Mouse (Mus musculus): ENCODE measurements at regions not wholly inside any gene's neighbourhood (a gene's known extent, or its start where the extent isn't known, plus 50 kb on each side); places are given as distances from the start of the nearest gene placed in this dataset.

- no peaks in the 10 kb centered on the region for H3K4me1 ChIP-seq (ENCODE audit: control insufficient read depth, insufficient read depth, low read length)
- WGBS: 67% methylated on average over 10 of the region's 10 CpGs
- DNase-seq: no peak
- H3K4me3 ChIP-seq (replicated peaks; ENCODE audit: extremely low read depth, low read depth, low read length): no peak overlapping the region
- TF ChIP-seq POLR2A (IDR thresholded peaks at IDR 0.05; ENCODE audit: borderline replicate concordance, extremely low read depth, low read depth, low read length): no peak
- no peak for TF ChIP-seq CTCF (IDR thresholded peaks at IDR 0.05; ENCODE audit: insufficient read depth, low read length)
Measured at GRCm38 (mm10) chr6:94881139-94881538, 181.2 kb upstream of the Lrig1 start.

GRCm38 (mm10) chr6:94875841-94876240 is 175.9 kb upstream of the Lrig1 start:
- no peak for DNase-seq

DNA sequence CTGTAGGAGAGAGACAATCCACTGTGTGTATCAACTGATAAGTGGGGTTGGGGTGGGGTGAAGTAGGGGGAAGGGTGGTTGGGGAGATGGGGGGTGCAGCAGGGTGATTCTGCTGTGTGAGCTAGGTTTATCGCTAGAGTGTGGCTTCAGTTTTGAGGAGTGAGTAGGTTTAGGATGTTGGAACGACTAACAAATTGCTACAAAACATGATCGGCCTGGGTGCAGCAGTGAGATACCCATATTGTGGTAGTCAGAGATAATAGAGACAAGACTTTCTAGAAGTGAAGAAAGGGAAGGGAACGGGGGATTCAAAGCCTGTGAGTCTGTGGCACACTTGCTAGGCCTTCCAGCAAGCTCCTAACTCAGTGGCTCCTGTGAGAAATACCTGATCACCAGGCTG is 175.1 kb upstream of the Lrig1 start:
- Histone ChIP-seq H3K4me3 (replicated peaks; ENCODE audit: extremely low read depth, low read depth, low read length) (no peak overlapping the region), H3K4me1 (ENCODE audit: control insufficient read depth, insufficient read depth, low read length) (no peaks in the 10 kb centered on the region)
- TF ChIP-seq POLR2A (IDR thresholded peaks at IDR 0.05; ENCODE audit: borderline replicate concordance, extremely low read depth, low read depth, low read length) (no peak), CTCF (IDR thresholded peaks at IDR 0.05; ENCODE audit: insufficient read depth, low read length) (no peak)
- WGBS: 84% methylated on average over 4 of the region's 4 CpGs
- no peak for DNase-seq

More at GRCm38 (mm10) chr6:94875841-94876240, 175.9 kb upstream of the Lrig1 start:
- 66% methylated on average over 5 of the region's 5 CpGs for WGBS
- no peaks in the 10 kb centered on the region for H3K4me1 ChIP-seq (ENCODE audit: control insufficient read depth, insufficient read depth, low read length)
- no peak for TF ChIP-seq CTCF (IDR thresholded peaks at IDR 0.05; ENCODE audit: insufficient read depth, low read length)
- no peak for TF ChIP-seq POLR2A (IDR thresholded peaks at IDR 0.05; ENCODE audit: borderline replicate concordance, extremely low read depth, low read depth, low read length)
- no peak overlapping the region for H3K4me3 ChIP-seq (replicated peaks; ENCODE audit: extremely low read depth, low read depth, low read length)

DNA sequence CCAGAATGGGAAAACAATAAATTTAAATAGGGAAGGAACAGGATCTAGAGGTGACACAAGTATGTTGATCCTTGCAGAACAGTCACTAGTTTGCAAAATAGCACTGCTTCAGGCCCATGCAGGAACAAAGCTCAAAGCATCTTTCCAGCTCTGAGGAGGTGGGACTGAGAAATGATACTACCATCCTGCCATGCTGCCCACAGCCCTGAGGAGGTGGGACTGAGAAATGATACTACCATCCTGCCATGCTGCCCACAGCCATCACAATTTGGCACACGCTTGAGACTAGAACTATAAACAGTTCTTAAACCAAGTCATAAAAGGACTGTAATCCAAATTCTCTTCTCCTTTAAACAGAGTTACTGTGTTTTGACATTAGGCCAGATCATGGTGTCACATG is 174.5 kb upstream of the Lrig1 start:
- no peak for TF ChIP-seq POLR2A (IDR thresholded peaks at IDR 0.05; ENCODE audit: borderline replicate concordance, extremely low read depth, low read depth, low read length)
- no peak for TF ChIP-seq CTCF (IDR thresholded peaks at IDR 0.05; ENCODE audit: insufficient read depth, low read length)
- 83% methylated on average over 1 of the region's 1 CpGs for WGBS

DNA sequence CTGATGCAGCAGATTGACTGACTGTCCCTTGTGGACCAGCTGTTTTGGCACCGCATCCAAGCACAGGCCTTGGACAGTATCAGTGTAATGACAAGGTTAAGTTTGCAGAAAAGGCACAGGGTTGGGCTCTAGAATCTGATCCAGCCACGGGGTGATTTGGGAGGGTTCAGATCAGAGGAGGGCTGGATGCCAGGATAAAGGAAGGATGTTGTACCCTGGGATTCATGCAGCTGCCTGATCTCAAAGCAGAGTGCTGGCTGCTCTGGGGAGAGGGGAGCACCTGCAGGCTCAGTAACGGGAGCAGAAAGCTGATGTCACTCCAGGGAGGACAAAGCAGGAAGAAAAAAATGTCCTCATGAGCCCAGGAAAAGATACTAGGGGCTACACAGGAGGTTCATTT is 168.0 kb upstream of the Lrig1 start:
- DNase-seq: no peak
- WGBS: 47% methylated on average over 3 of the region's 3 CpGs
- no peaks in the 10 kb centered on the region for H3K4me1 ChIP-seq (ENCODE audit: control insufficient read depth, insufficient read depth, low read length)
- TF ChIP-seq POLR2A (IDR thresholded peaks at IDR 0.05; ENCODE audit: borderline replicate concordance, extremely low read depth, low read depth, low read length) (no peak), CTCF (IDR thresholded peaks at IDR 0.05; ENCODE audit: insufficient read depth, low read length) (no peak)
- H3K4me3 ChIP-seq (replicated peaks; ENCODE audit: extremely low read depth, low read depth, low read length): no peak overlapping the region

More for the DNA sequence above, 174.5 kb upstream of the Lrig1 start:
- DNase-seq: no peak
- Histone ChIP-seq H3K4me3 (replicated peaks; ENCODE audit: extremely low read depth, low read depth, low read length) (no peak overlapping the region), H3K4me1 (ENCODE audit: control insufficient read depth, insufficient read depth, low read length) (no peaks in the 10 kb centered on the region)

GRCm38 (mm10) chr6:94865498-94865897 is 165.5 kb upstream of the Lrig1 start:
- WGBS: 72% methylated on average over 2 of the region's 2 CpGs
- H3K4me3 ChIP-seq (replicated peaks; ENCODE audit: extremely low read depth, low read depth, low read length): no peak overlapping the region
- no peak for DNase-seq
- H3K4me1 ChIP-seq (ENCODE audit: control insufficient read depth, insufficient read depth, low read length): no peaks in the 10 kb centered on the region
- TF ChIP-seq POLR2A (IDR thresholded peaks at IDR 0.05; ENCODE audit: borderline replicate concordance, extremely low read depth, low read depth, low read length): no peak
- no peak for TF ChIP-seq CTCF (IDR thresholded peaks at IDR 0.05; ENCODE audit: insufficient read depth, low read length)

DNA sequence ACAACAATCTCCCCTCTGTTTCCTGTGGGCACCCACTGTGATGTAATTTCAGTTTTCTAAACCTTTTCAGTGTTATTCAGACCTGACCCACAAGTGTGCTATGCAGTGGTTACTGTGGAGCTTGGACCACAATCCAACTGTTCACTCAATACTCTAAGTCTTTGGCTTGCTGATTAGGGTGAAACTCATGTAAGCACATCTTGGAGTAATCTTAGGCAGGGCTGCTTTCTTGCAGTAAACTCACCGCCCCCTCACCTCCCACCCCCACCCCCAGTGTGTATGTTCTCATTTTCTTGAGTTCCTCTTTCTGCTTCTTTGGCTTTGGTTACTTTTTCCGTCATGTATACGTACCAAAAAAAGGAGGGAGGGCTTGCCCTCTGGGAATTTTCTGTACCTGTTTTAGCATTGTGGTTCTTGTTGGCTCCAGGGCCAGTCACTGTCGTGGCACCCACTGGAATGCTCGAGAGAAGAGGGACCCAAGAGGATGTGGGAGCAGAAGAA is 158.2 kb upstream of the Lrig1 start:
- TF ChIP-seq CTCF (IDR thresholded peaks at IDR 0.05; ENCODE audit: insufficient read depth, low read length): no peak
- no peak for TF ChIP-seq POLR2A (IDR thresholded peaks at IDR 0.05; ENCODE audit: borderline replicate concordance, extremely low read depth, low read depth, low read length)
- H3K4me3 ChIP-seq (replicated peaks; ENCODE audit: extremely low read depth, low read depth, low read length): no peak overlapping the region

DNA sequence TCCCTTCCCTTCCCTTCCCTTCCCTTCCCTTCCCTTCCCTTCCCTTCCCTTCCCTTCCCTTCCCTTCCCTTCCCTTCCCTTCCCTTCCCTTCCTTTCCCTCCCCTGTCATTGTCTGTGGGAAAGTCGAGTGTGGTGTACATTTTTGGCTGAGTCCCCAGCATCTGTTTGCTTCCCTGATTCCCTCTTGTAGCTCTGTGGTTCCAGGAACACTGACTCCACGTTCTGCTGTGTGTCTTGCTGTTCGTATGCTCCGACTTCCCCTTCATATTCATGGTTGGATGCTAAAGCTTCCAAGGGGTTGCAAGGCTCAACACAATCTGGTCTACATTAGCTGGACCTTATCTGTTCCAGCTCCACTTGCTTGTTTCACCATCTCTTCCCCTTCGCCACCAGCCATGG is 150.2 kb upstream of the Lrig1 start:
- TF ChIP-seq POLR2A (IDR thresholded peaks at IDR 0.05; ENCODE audit: borderline replicate concordance, extremely low read depth, low read depth, low read length) (no peak), CTCF (IDR thresholded peaks at IDR 0.05; ENCODE audit: insufficient read depth, low read length) (no peak)
- H3K4me3 ChIP-seq (replicated peaks; ENCODE audit: extremely low read depth, low read depth, low read length): no peak overlapping the region
- 52% methylated on average over 5 of the region's 5 CpGs for WGBS
- no peak for DNase-seq
- H3K4me1 ChIP-seq (ENCODE audit: control insufficient read depth, insufficient read depth, low read length): no peaks in the 10 kb centered on the region

More for the DNA sequence above, 158.2 kb upstream of the Lrig1 start:
- no peak for DNase-seq
- H3K4me1 ChIP-seq (ENCODE audit: control insufficient read depth, insufficient read depth, low read length): no peaks in the 10 kb centered on the region
- 58% methylated on average over 5 of the region's 5 CpGs for WGBS

DNA sequence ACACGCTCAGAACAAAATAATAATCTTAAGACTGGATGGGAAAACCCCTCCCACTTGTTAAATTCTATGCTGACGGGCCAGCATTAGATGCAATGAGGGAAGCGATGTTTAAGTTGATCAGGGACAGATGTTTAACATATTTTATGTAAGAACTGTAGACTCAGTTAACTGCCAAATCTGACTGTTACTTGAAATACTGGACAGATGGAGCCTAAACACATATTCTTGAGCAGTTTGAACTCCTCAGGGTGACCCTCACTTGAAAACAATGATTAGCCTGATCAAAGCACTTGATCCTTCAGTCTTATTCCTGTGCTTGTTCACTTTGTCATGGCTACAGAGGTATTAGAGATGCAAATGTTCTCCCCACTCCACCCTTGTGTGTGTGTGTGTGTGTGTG is 149.6 kb upstream of the Lrig1 start:
- 79% methylated on average over 3 of the region's 3 CpGs for WGBS
- Histone ChIP-seq H3K4me1 (ENCODE audit: control insufficient read depth, insufficient read depth, low read length) (no peaks in the 10 kb centered on the region), H3K4me3 (replicated peaks; ENCODE audit: extremely low read depth, low read depth, low read length) (no peak overlapping the region)
- TF ChIP-seq POLR2A (IDR thresholded peaks at IDR 0.05; ENCODE audit: borderline replicate concordance, extremely low read depth, low read depth, low read length): no peak
- TF ChIP-seq CTCF (IDR thresholded peaks at IDR 0.05; ENCODE audit: insufficient read depth, low read length): no peak
- no peak for DNase-seq

GRCm38 (mm10) chr6:94848437-94848836 is 148.5 kb upstream of the Lrig1 start:
- H3K4me1 ChIP-seq (ENCODE audit: control insufficient read depth, insufficient read depth, low read length): no peaks in the 10 kb centered on the region

More at GRCm38 (mm10) chr6:94848437-94848836, 148.5 kb upstream of the Lrig1 start:
- no peak overlapping the region for H3K4me3 ChIP-seq (replicated peaks; ENCODE audit: extremely low read depth, low read depth, low read length)
- TF ChIP-seq POLR2A (IDR thresholded peaks at IDR 0.05; ENCODE audit: borderline replicate concordance, extremely low read depth, low read depth, low read length) (no peak), CTCF (IDR thresholded peaks at IDR 0.05; ENCODE audit: insufficient read depth, low read length) (no peak)
- no peak for DNase-seq
- WGBS: 76% methylated on average over 1 of the region's 1 CpGs

Measured in lung, adult 2 months (tissue).